Mouse (Mus musculus) limb, embryonic 12.5 days (tissue): Measurements from ENCODE around the gene Ywhae. TPM values are rescaled to one million over a fixed set of nuclear protein-coding genes. Genes with fewer than 3 reads are reported as not detected.

Experiments used
- ATAC-seq: fragments of 200-750 bp; cut with Nextera tagmentation; 2 replicates; pipeline ENCODE4 v1.8.0; 2017; ENCODE audit warnings: low read depth, moderate TSS enrichment; ENCODE audit not compliant: insufficient number of reproducible peaks, insufficient read depth, low FRiP score, low TSS enrichment
- H3K27ac ChIP-seq: fragments of 300-500 bp; sonication (generic); 2 replicates; pipeline ENCODE4 v1.5.1; 2016; ENCODE audit warnings: mild to moderate bottlenecking, moderate library complexity
- H3K27me3 ChIP-seq: fragments of 300-500 bp; sonication (generic); 2 replicates; pipeline ENCODE4 v1.6.1; 2016; ENCODE audit warnings: mild to moderate bottlenecking, moderate library complexity
- H3K36me3 ChIP-seq: fragments of 300-500 bp; sonication (generic); 2 replicates; pipeline ENCODE4 v1.6.1; 2016; ENCODE audit warnings: mild to moderate bottlenecking, moderate library complexity
- H3K4me1 ChIP-seq: fragments of 300-500 bp; sonication (generic); replicated peaks from 2 replicates; pipeline ENCODE4 v1.6.1; 2016
- H3K4me2 ChIP-seq: fragments of 300-500 bp; sonication (generic); 2 replicates; pipeline ENCODE4 v1.6.1; 2016; ENCODE audit warnings: mild to moderate bottlenecking, moderate library complexity
- H3K4me3 ChIP-seq: fragments of 300-500 bp; sonication (generic); replicated peaks from 2 replicates; pipeline ENCODE4 v1.5.1; 2016; ENCODE audit warnings: mild to moderate bottlenecking
- H3K9ac ChIP-seq: fragments of 300-500 bp; sonication (generic); replicated peaks from 2 replicates; pipeline ENCODE4 v1.6.1; 2016; ENCODE audit warnings: mild to moderate bottlenecking, moderate library complexity
- H3K9me3 ChIP-seq: fragments of 300-500 bp; sonication (generic); 2 replicates; pipeline ENCODE4 v1.6.1; 2016; ENCODE audit warnings: mild to moderate bottlenecking, moderate library complexity
- WGBS: fragments of 180-500 bp; shearing (Covaris S2); methylation state at CpG from one replicate; pipeline ENCODE4 v1.1.7; 2016; 5-methylcytosine and 5-hydroxymethylcytosine counted together
- polyA plus RNA-seq: library from polyadenylated mRNA; unstranded; fragments of >200 nt; fragmentation: Nextera tagmentation; extraction: Ambion mirVana; gene quantifications from 2 replicates; pipeline ENCODE4 v1.2.1, GENCODE M21; 2016

Gene Ywhae
- polyA plus RNA-seq, 1 experiment from 2014 or later, result 1,061 TPM

GRCm38 (mm10) chr11:75767014-75767413 is 34.3 kb downstream of the Ywhae start:
- H3K4me1 ChIP-seq, result no peaks in the 10 kb centered on the region; the same call in 1 of the 2 replicates
- no peak for ATAC-seq
- 0 out of 2 replicates have a peak overlapping the region, but pooled peaks have one; percentile 23 for H3K27ac ChIP-seq
- H3K4me2 ChIP-seq, result no peak overlapping the region
- WGBS, result 71% methylated on average over 2 of the region's 2 CpGs
- H3K4me3 ChIP-seq, result no peak overlapping the region
- H3K9me3 ChIP-seq, result no peaks in the 10 kb centered on the region
- no peaks in the 10 kb centered on the region; the same call in 1 of the 2 replicates for H3K27me3 ChIP-seq
- no peak overlapping the region for H3K9ac ChIP-seq
- H3K36me3 ChIP-seq, result peaks cover 55% of the 10 kb centered on the region

DNA sequence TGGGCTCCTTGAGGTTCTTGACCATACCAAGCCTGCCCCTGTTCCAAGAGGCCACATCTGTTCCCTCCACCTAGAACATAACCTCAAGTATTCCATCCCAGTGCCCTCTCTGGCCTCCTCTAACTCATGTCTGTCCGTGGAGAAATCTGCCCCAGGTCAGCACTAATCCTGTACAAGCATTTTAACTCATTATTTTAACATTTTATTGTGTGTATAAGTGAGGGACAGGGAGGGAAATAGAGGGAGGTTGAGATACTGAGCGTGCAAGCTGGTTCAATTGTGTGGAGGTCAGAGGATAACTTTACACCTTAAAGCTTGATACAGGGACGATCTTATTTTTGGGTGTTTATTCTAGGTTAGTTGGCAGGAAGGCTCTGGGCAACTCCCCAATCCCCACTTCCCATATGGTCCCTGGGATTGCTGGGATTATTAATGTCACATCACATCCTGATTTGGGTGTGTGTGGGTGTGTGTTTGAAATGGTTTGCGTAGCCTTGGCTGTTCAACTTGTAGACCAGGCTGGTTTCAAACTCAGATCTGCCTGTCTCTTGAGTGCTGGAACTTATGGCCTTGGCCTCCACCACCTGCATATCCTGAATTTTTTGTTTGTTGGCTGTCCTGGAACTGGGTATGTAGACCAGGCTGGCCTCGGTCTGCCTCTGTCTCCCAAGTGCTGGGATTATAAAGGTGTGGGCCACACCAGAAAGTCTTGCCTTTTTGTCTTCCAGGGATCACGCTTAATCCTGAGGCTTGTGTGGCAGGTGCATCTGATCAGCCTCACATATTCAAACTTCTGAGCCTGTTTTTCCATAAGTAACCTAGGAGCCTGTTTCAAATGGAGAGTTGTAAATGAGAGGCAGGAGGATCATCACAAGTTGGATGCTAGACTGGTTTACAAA is 35.7 kb downstream of the Ywhae start:
- H3K4me2 ChIP-seq, result peak overlapping the region; percentile 53
- 61% methylated on average over 6 of the region's 6 CpGs for WGBS

GRCm38 (mm10) chr11:75769206-75769605 is 36.5 kb downstream of the Ywhae start:
- H3K4me3 ChIP-seq, result peak overlapping the region; percentile 18; the same call in 1 of the 2 replicates
- no peaks in the 10 kb centered on the region; the same call in 1 of the 2 replicates for H3K27me3 ChIP-seq
- H3K9ac ChIP-seq, result no peak overlapping the region
- ATAC-seq, result peak; percentile 89
- peak overlapping the region; percentile 53 for H3K4me2 ChIP-seq
- WGBS, result under 1% methylated on average over 23 of the region's 23 CpGs
- peaks cover 39% of the 10 kb centered on the region for H3K36me3 ChIP-seq
- H3K9me3 ChIP-seq, result no peaks in the 10 kb centered on the region
- no peak overlapping the region for H3K27ac ChIP-seq
- H3K4me1 ChIP-seq, result no peaks in the 10 kb centered on the region; the same call in 1 of the 2 replicates

More for the DNA sequence above, 35.7 kb downstream of the Ywhae start:
- no peaks in the 10 kb centered on the region for H3K9me3 ChIP-seq
- no peaks in the 10 kb centered on the region; the same call in 1 of the 2 replicates for H3K4me1 ChIP-seq
- H3K9ac ChIP-seq, result no peak overlapping the region
- no peak for ATAC-seq
- H3K36me3 ChIP-seq, result peaks cover 45% of the 10 kb centered on the region
- H3K27me3 ChIP-seq, result no peaks in the 10 kb centered on the region; the same call in 1 of the 2 replicates
- no peak overlapping the region; the same call in 1 of the 2 replicates for H3K4me3 ChIP-seq
- 0 out of 2 replicates have a peak overlapping the region, but pooled peaks have one; percentile 2 for H3K27ac ChIP-seq

DNA sequence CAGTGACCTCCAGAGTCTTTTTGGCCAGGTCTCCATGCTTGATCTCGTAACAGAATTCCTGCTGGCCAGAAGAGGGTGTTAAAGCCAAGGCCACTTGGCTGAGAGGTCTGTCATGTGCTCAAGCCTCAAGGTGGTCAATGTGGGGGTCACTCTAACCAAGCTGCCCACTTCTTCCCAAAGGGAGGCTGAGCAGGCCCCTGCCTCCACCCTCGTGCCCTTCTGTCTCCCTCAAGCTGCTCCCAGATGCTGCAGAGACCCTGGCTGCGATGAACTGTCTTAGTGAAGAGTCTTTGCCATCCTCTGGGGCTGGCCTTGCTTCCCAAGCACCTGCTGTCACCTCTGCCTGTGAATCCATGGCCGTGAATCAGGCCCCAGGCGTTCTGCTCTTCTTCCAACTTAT is 39.9 kb downstream of the Ywhae start:
- no peaks in the 10 kb centered on the region; the same call in 1 of the 2 replicates for H3K27me3 ChIP-seq
- no peak overlapping the region for H3K9ac ChIP-seq
- no peak overlapping the region for H3K4me3 ChIP-seq
- no peak for ATAC-seq
- H3K9me3 ChIP-seq, result no peaks in the 10 kb centered on the region
- peaks cover 5% of the 10 kb centered on the region for H3K36me3 ChIP-seq
- no peak overlapping the region for H3K27ac ChIP-seq
- no peaks in the 10 kb centered on the region; the same call in 1 of the 2 replicates for H3K4me1 ChIP-seq
- 75% methylated on average over 5 of the region's 5 CpGs for WGBS
- H3K4me2 ChIP-seq, result no peak overlapping the region

- WGBS, result 76% methylated on average over 1 of the region's 1 CpGs
- H3K4me2 ChIP-seq, result no peak overlapping the region
- no peaks in the 10 kb centered on the region for H3K36me3 ChIP-seq
- no peaks in the 10 kb centered on the region; the same call in 1 of the 2 replicates for H3K27me3 ChIP-seq
- ATAC-seq, result no peak
- H3K9me3 ChIP-seq, result no peaks in the 10 kb centered on the region
- H3K4me1 ChIP-seq, result no peaks in the 10 kb centered on the region
- no peak overlapping the region for H3K4me3 ChIP-seq
- no peak overlapping the region for H3K9ac ChIP-seq
- no peak overlapping the region for H3K27ac ChIP-seq
Measured at GRCm38 (mm10) chr11:75775919-75776318, 43.2 kb downstream of the Ywhae start.

DNA sequence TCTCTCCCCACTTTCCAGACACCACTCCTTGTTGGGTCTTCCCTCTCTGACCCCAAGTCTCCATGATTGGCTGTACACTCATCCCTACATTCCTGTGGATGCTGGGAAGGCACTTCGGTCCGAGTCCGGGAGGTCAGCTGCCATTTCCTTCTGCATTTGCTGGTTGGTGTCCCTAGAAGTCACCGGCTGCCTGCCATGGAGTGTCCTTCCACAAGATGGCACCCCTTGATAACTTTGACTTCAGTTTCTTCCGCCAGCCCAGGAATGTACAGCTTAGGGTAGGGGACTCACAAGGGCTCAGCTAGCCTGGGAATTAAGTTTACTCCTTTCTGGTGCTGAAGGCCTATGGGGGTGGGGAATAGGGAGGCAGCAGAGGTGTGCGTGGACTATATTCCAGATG is 49.2 kb downstream of the Ywhae start:
- Histone ChIP-seq H3K4me3 (no peak overlapping the region), H3K9me3 (no peaks in the 10 kb centered on the region), H3K4me2 (no peak overlapping the region), H3K4me1 (no peaks in the 10 kb centered on the region), H3K36me3 (no peaks in the 10 kb centered on the region), H3K9ac (no peak overlapping the region), H3K27me3 (no peaks in the 10 kb centered on the region; the same call in 1 of the 2 replicates), H3K27ac (no peak overlapping the region)
- peak; percentile 35; the same call in 1 of the 2 replicates for ATAC-seq
- 22% methylated on average over 6 of the region's 6 CpGs for WGBS

DNA sequence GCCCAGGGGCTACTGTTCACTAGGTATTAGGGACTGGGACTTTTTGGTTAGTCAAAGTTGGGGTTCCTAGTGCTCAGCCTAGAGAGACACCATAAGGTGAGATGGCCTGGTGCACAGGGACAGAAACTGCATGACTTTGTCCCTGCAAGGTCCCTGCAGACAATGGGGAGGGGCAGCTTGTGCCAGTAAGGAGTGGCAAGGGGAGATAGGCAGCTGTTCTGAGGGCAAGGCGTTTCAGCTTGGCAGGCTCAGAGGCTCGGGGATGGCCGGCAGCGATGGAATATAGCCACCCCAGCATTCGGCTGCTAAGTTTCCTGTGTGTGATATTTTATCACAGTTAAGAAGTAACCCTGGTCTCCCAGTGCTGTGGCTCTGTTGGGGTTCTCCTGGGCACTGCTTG is 51.1 kb downstream of the Ywhae start:
- Histone ChIP-seq H3K9me3 (no peaks in the 10 kb centered on the region), H3K36me3 (no peaks in the 10 kb centered on the region), H3K27me3 (no peaks in the 10 kb centered on the region; the same call in 1 of the 2 replicates), H3K4me1 (no peaks in the 10 kb centered on the region), H3K4me3 (no peak overlapping the region), H3K9ac (no peak overlapping the region), H3K27ac (no peak overlapping the region), H3K4me2 (no peak overlapping the region)
- 83% methylated on average over 5 of the region's 5 CpGs for WGBS
- no peak for ATAC-seq

- Histone ChIP-seq H3K4me2 (no peak overlapping the region), H3K4me1 (no peaks in the 10 kb centered on the region), H3K27me3 (peaks cover 11% of the 10 kb centered on the region), H3K4me3 (no peak overlapping the region), H3K36me3 (no peaks in the 10 kb centered on the region), H3K9ac (no peak overlapping the region), H3K9me3 (no peaks in the 10 kb centered on the region), H3K27ac (no peak overlapping the region)
- ATAC-seq, result no peak
- 73% methylated on average over 8 of the region's 8 CpGs for WGBS
Measured at GRCm38 (mm10) chr11:75785897-75786296, 53.2 kb downstream of the Ywhae start.

DNA sequence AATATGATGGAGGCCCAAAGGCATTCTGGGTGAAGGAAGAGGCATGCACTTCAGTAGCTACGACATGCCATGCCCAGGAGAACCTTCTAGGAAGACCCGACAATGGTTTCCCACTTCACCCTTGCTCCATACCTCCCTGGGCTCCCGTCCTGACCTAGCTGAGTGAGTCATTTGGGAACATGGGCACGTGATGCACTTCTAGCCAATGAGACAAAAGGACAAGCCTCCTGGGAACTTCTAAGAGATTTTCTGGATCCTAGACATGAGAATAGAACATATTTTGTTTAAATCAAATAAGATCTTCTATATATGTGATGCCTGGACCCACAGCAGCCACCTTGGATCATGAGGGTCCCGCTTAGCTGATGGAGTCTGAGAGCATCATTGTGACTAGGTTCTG is 59.9 kb downstream of the Ywhae start:
- Histone ChIP-seq H3K36me3 (no peaks in the 10 kb centered on the region), H3K4me2 (no peak overlapping the region), H3K27ac (no peak overlapping the region), H3K4me3 (no peak overlapping the region), H3K9me3 (peaks cover 3% of the 10 kb centered on the region; the same call in 1 of the 2 replicates), H3K9ac (no peak overlapping the region), H3K4me1 (peaks cover 16% of the 10 kb centered on the region), H3K27me3 (peaks cover 77% of the 10 kb centered on the region)
- ATAC-seq, result no peak
- WGBS, result 73% methylated on average over 5 of the region's 5 CpGs

- H3K27ac ChIP-seq, result no peak overlapping the region
- H3K4me2 ChIP-seq, result no peak overlapping the region
- no peaks in the 10 kb centered on the region for H3K36me3 ChIP-seq
- 71% methylated on average over 5 of the region's 5 CpGs for WGBS
- no peak overlapping the region for H3K4me3 ChIP-seq
- peaks cover 16% of the 10 kb centered on the region for H3K4me1 ChIP-seq
- H3K9me3 ChIP-seq, result peaks cover 3% of the 10 kb centered on the region; the same call in 1 of the 2 replicates
- peaks cover 85% of the 10 kb centered on the region for H3K27me3 ChIP-seq
- H3K9ac ChIP-seq, result no peak overlapping the region
- no peak for ATAC-seq
Measured at GRCm38 (mm10) chr11:75793351-75793750, 60.7 kb downstream of the Ywhae start.

- H3K9ac ChIP-seq, result peak overlapping the region; percentile 64
- ATAC-seq, result no peak
- WGBS, result 6% methylated on average over 43 of the region's 45 CpGs
- peak overlapping the region; percentile 75 for H3K4me2 ChIP-seq
- peaks cover 94% of the 10 kb centered on the region for H3K27me3 ChIP-seq
- peaks cover 16% of the 10 kb centered on the region for H3K4me1 ChIP-seq
- no peaks in the 10 kb centered on the region for H3K36me3 ChIP-seq
- peak overlapping the region; percentile 53 for H3K4me3 ChIP-seq
- no peak overlapping the region for H3K27ac ChIP-seq
- H3K9me3 ChIP-seq, result peaks cover 3% of the 10 kb centered on the region; the same call in 1 of the 2 replicates
Measured at GRCm38 (mm10) chr11:75794602-75795320, 62.1 kb downstream of the Ywhae start.
